In genomic region chrX:117559063-117559462, GRCm38 (mm10) we compare ENCODE assay signal across 23 mouse cellular contexts.
DNase-seq lines count a peak whose midpoint lies in the region; ATAC-seq lines count a peak whose summit lies in the region.
"Had no signal": no experiment of that assay in that cellular context is flagged by ENCODE, and none has a peak within 500 bp of the region (broad histone marks: within the 10 kb centered on the region; RNA-seq: fewer than 3 reads in every experiment).

No protein-coding gene starts in this region.

- H3K36me3 ChIP-seq in forebrain, embryonic 16.5 days (ENCODE audit: control insufficient read depth, insufficient read depth): no peaks in the 10 kb centered on the region
- H3K36me3 ChIP-seq in forebrain, embryonic 12.5 days (replicated peaks): no peaks in the 10 kb centered on the region
- H3K36me3 ChIP-seq: embryonic facial prominence, embryonic 13.5 days; heart, embryonic 12.5 days; hindbrain, embryonic 12.5 days; limb, embryonic 13.5 days; lung, embryonic 15.5 days; midbrain, embryonic 12.5 days; stomach, embryonic 15.5 days had no signal

- 50% methylated on average over 3 of the region's 3 CpGs for WGBS in forebrain, embryonic 16.5 days
- 71% methylated on average over 3 of the region's 3 CpGs for WGBS in forebrain, embryonic 12.5 days

- no peaks in the 10 kb centered on the region for H3K27me3 ChIP-seq in forebrain, embryonic 16.5 days (replicated peaks; ENCODE audit: control insufficient read depth, insufficient read depth, low read length)
- no peaks in the 10 kb centered on the region for H3K27me3 ChIP-seq in forebrain, embryonic 12.5 days
- H3K27me3 ChIP-seq: CH12.LX; embryonic facial prominence, embryonic 13.5 days; heart, embryonic 12.5 days; hindbrain, embryonic 12.5 days; limb, embryonic 13.5 days; lung, embryonic 15.5 days; midbrain, embryonic 12.5 days; stomach, embryonic 15.5 days had no signal

- H3K9me3 ChIP-seq in forebrain, embryonic 16.5 days (ENCODE audit: control insufficient read depth, low read length): no peaks in the 10 kb centered on the region
- H3K9me3 ChIP-seq in forebrain, embryonic 12.5 days: no peaks in the 10 kb centered on the region
- H3K9me3 ChIP-seq: embryonic facial prominence, embryonic 13.5 days; heart, embryonic 12.5 days; hindbrain, embryonic 12.5 days; limb, embryonic 13.5 days; lung, embryonic 15.5 days; midbrain, embryonic 12.5 days; stomach, embryonic 15.5 days had no signal

- peak; percentile 75 for ATAC-seq in forebrain, embryonic 16.5 days
- no peak for ATAC-seq in forebrain, embryonic 12.5 days (ENCODE audit: low FRiP score)

- H3K9ac ChIP-seq in forebrain, embryonic 16.5 days (replicated peaks; ENCODE audit: low read depth, low read length): no peak overlapping the region
- no peak overlapping the region for H3K9ac ChIP-seq in forebrain, embryonic 12.5 days
- H3K9ac ChIP-seq: embryonic facial prominence, embryonic 13.5 days; heart, embryonic 12.5 days; hindbrain, embryonic 12.5 days; limb, embryonic 13.5 days; liver, embryonic 14.5 days; lung, embryonic 15.5 days; midbrain, embryonic 12.5 days; stomach, embryonic 15.5 days had no signal

- no peaks in the 10 kb centered on the region for H3K4me1 ChIP-seq in forebrain, embryonic 16.5 days (replicated peaks; ENCODE audit: control insufficient read depth, insufficient read depth, low read length)
- H3K4me1 ChIP-seq in forebrain, embryonic 12.5 days: no peaks in the 10 kb centered on the region
- H3K4me1 ChIP-seq: embryonic facial prominence, embryonic 13.5 days; heart, embryonic 12.5 days; hindbrain, embryonic 12.5 days; limb, embryonic 13.5 days; lung, embryonic 15.5 days; midbrain, embryonic 12.5 days; stomach, embryonic 15.5 days had no signal

- H3K27ac ChIP-seq in forebrain, embryonic 16.5 days (ENCODE audit: low read length): no peak overlapping the region
- H3K27ac ChIP-seq in forebrain, embryonic 12.5 days: no peak overlapping the region
- H3K27ac ChIP-seq: embryonic facial prominence, embryonic 13.5 days; gastrocnemius, adult 2 months; hindbrain, embryonic 12.5 days; kidney, postnatal 0 days; limb, embryonic 13.5 days; liver, embryonic 14.5 days; lung, embryonic 15.5 days; midbrain, embryonic 12.5 days; stomach, embryonic 15.5 days had no signal

- H3K4me3 ChIP-seq in forebrain, embryonic 16.5 days (replicated peaks; ENCODE audit: low read length): no peak overlapping the region
- H3K4me3 ChIP-seq in forebrain, embryonic 12.5 days (replicated peaks): no peak overlapping the region
- H3K4me3 ChIP-seq: embryonic facial prominence, embryonic 13.5 days; gastrocnemius, adult 2 months; heart, embryonic 12.5 days; hindbrain, embryonic 12.5 days; limb, embryonic 13.5 days; lung, embryonic 15.5 days; midbrain, embryonic 12.5 days; stomach, embryonic 15.5 days had no signal

- DNase-seq in left cerebral cortex, adult 9 months (ENCODE audit: low spot score in 2 of 2): peak; percentile 27 to 30
- no peak for DNase-seq in left cerebral cortex, postnatal 36 days (ENCODE audit: low spot score in 2 of 2)
- peak; percentile 8 for DNase-seq in brain, embryonic 18.5 days (ENCODE audit: low read depth, low spot score)
- peak; percentile 4 to 9 for DNase-seq in left cerebral cortex, postnatal 14 days (ENCODE audit: low spot score in 2 of 2)
- DNase-seq in cerebellum, postnatal 4 days (ENCODE audit: low spot score in 2 of 2): no peak
- DNase-seq in heart, adult 18-20 months: no peak
- DNase-seq: cerebellum, adult 9-11 months; gastrocnemius, adult 2 months; heart, postnatal 14 days; kidney, adult 18-20 months; right cerebral cortex, postnatal 25 days had no signal

- H3K4me2 ChIP-seq in forebrain, embryonic 16.5 days (ENCODE audit: low read length): no peak overlapping the region
- H3K4me2 ChIP-seq in forebrain, embryonic 12.5 days: no peak overlapping the region
- H3K4me2 ChIP-seq: embryonic facial prominence, embryonic 13.5 days; heart, embryonic 12.5 days; hindbrain, embryonic 12.5 days; limb, embryonic 13.5 days; lung, embryonic 15.5 days; midbrain, embryonic 12.5 days; stomach, embryonic 15.5 days had no signal

- intact Hi-C loops in left cerebral cortex, postnatal 36 days (cut with DNase I): no loop called here
- intact Hi-C loops in left cerebral cortex, postnatal 14 days (cut with DNase I): no loop called here

Comparison
In these comparisons a context has a peak if more than half of its experiments do, and no peak if none do; other contexts are left out.
1. DNase-seq: peak in left cerebral cortex, adult 9 months (2 of 2), brain, embryonic 18.5 days (single experiment) and left cerebral cortex, postnatal 14 days (2 of 2); none in left cerebral cortex, postnatal 36 days (0 of 2), cerebellum, postnatal 4 days (0 of 2) and heart, adult 18-20 months (0 of 2).